Mouse (Mus musculus) gastrocnemius, postnatal 25 days (tissue): Measurements from ENCODE around the gene Gm15013. TPM values are rescaled to one million over a fixed set of nuclear protein-coding genes. Genes with fewer than 3 reads are reported as not detected.
A peak's percentile ranks its signal among the peaks of the same experiment; 100 is the strongest.
"Not testable (repeated sequence)": the region's sequence is repeated elsewhere in the genome, so short reads cannot be mapped to it uniquely, and the experiment has no call there.

ENCODE experiments used
- DNase-seq: peaks from one replicate; pipeline ENCODE4 v3.0.0; 2022
- long read RNA-seq, 2 experiments: library from polyadenylated mRNA; stranded (forward); transcript quantifications; one replicate each; pipeline ENCODE4 v2.0.0; 2021
- total RNA-seq, 2 experiments: library from RNA; stranded (reverse); gene quantifications; 1 replicate in 1 of 2; 2 replicates in 1 of 2; pipeline ENCODE4 v1.2.3; 2021

The Gm15013 gene
- not detected for total RNA-seq
- long read RNA-seq, experiment 1, result 0 reads
- long read RNA-seq, experiment 2, result 0 reads

- no peak for DNase-seq
These were observed at the start of gene Gm15013 for GRCm38 (mm10) chrX:139714381-139714780. Gene Gm15013 (minus strand): TSS chrX:139714481.

- DNase-seq, result no peak
These were observed 48.3 kb upstream of the Gm15013 start for GRCm38 (mm10) chrX:139762546-139762945.

- DNase-seq, result not testable (repeated sequence)
These were observed 44.4 kb upstream of the Gm15013 start for GRCm38 (mm10) chrX:139758634-139759033.

GRCm38 (mm10) chrX:139751855-139752254 lies 37.6 kb upstream of the Gm15013 start:
- no peak for DNase-seq

GRCm38 (mm10) chrX:139737066-139737465 lies 22.8 kb upstream of the Gm15013 start:
- no peak for DNase-seq

- DNase-seq, result no peak
These were observed 16.3 kb upstream of the Gm15013 start for GRCm38 (mm10) chrX:139730541-139730940.

- no peak for DNase-seq
These were observed 8.1 kb upstream of the Gm15013 start for GRCm38 (mm10) chrX:139722350-139722749.

GRCm38 (mm10) chrX:139684775-139685695 lies 29.2 kb downstream of the Gm15013 start, which contains the start of gene Tbc1d8b:
Gene Tbc1d8b (plus strand): TSS chrX:139684996.
- peak; percentile 71 for DNase-seq

GRCm38 (mm10) chrX:139684410-139684774 lies 29.9 kb downstream of the Gm15013 start:
- no peak for DNase-seq

- no peak for DNase-seq
These were observed 48.5 kb downstream of the Gm15013 start for GRCm38 (mm10) chrX:139665829-139666228.

Other genes starting within 250 kb of the Gm15013 start
- gene D330045A20Rik, start 234.1 kb downstream of the Gm15013 start, total RNA-seq, result not detected
- 10 to 100 TPM; 16.8 to 17.1 TPM for gene Rnf128, start 151.2 kb downstream of the Gm15013 start, total RNA-seq
- gene Tbc1d8b, start 29.5 kb downstream of the Gm15013 start, total RNA-seq, result 1 to 10 TPM; 3.1 to 3.5 TPM
- not detected for gene Ripply1, start 67.9 kb upstream of the Gm15013 start, total RNA-seq
- not detected for gene Cldn2, start 86.3 kb upstream of the Gm15013 start, total RNA-seq
- gene Morc4, start 157.2 kb upstream of the Gm15013 start, total RNA-seq, result 1 to 10 TPM; 5.1 to 6.1 TPM